Mouse (Mus musculus): ENCODE data around the gene Ccdc28b. TPM values are rescaled to one million over a fixed set of nuclear protein-coding genes. Genes with fewer than 3 reads are reported as not detected.

Ccdc28b gene
- polyA plus RNA-seq, 1 experiment, result 20.8 TPM

DNA sequence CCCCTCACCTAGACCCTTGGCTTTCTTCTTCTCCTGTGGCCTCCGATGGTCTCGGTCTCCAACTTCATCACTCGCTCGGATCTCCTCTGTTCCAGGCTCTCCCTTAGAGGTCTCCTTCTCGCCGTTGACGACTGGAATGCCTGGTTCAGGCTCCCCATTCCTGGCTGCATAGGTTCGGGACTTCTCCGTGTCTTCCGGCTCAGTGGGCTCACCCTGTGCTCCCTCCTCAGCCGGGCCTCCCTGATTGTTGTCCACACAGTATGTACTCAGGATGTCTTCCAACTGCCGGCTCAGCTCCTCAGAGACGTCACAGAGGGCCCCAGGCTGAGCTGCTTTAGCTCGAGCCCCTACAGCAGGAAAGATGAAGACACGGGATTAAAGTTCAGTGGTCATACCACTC is 15.5 kb upstream of the Ccdc28b start:
- WGBS, result 72% methylated on average over 15 of the region's 15 CpGs
- DNase-seq, result no peak
- Histone ChIP-seq H3K36me3 (ENCODE audit: control insufficient read depth, insufficient read depth, low read length) (peaks cover 2% of the 10 kb centered on the region; the same call in 1 of the 2 replicates), H3K27me3 (replicated peaks; ENCODE audit: control insufficient read depth, insufficient read depth, low read length) (no peaks in the 10 kb centered on the region), H3K4me1 (ENCODE audit: control insufficient read depth, insufficient read depth, low read length) (peaks cover 7% of the 10 kb centered on the region; the same call in 1 of the 2 replicates), H3K4me3 (ENCODE audit: insufficient read depth, low read depth, low read length) (no peak overlapping the region), H3K27ac (ENCODE audit: insufficient read depth, low read depth, low read length) (no peak overlapping the region)
- TF ChIP-seq POLR2A (IDR thresholded peaks at IDR 0.05; ENCODE audit: low read depth, low read length) (no peak), CTCF (conservative IDR thresholded peaks at IDR 0.05; ENCODE audit: insufficient read depth, insufficient read length, low read depth, low read length) (no peak)

GRCm38 (mm10) chr4:129633852-129634251 is 10.1 kb upstream of the Ccdc28b start:
- Histone ChIP-seq H3K36me3 (ENCODE audit: control insufficient read depth, insufficient read depth, low read length) (peaks cover 11% of the 10 kb centered on the region), H3K27me3 (replicated peaks; ENCODE audit: control insufficient read depth, insufficient read depth, low read length) (no peaks in the 10 kb centered on the region), H3K27ac (ENCODE audit: insufficient read depth, low read depth, low read length) (no peak overlapping the region), H3K4me1 (ENCODE audit: control insufficient read depth, insufficient read depth, low read length) (no peaks in the 10 kb centered on the region), H3K4me3 (ENCODE audit: insufficient read depth, low read depth, low read length) (no peak overlapping the region)
- no peak for DNase-seq
- 98% methylated on average over 6 of the region's 6 CpGs for WGBS
- TF ChIP-seq CTCF (conservative IDR thresholded peaks at IDR 0.05; ENCODE audit: insufficient read depth, insufficient read length, low read depth, low read length) (no peak), POLR2A (IDR thresholded peaks at IDR 0.05; ENCODE audit: low read depth, low read length) (no peak)

DNA sequence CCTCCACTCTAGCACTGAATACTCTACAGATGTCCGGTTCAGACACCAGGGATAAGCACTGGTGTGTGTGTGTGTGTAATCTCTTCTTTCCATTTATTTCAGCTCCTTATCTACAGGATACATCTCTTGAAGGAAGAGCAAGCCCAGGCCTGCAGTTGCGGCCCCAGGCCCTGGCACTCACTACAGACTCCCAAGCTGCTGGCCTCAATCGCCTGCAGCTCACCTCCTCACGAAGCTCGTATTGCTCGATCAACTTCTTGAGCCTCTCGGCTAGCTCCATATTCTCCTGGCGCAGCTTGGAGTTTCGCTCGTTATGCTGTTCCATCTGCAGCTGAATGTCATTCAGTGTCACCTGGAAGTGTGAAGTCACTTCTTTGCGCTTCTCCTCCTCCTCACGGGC is 8.1 kb upstream of the Ccdc28b start:
- H3K36me3 ChIP-seq (ENCODE audit: control insufficient read depth, insufficient read depth, low read length), result peaks cover 10% of the 10 kb centered on the region

GRCm38 (mm10) chr4:129630944-129631343 is 7.2 kb upstream of the Ccdc28b start:
- peak; percentile 64 for DNase-seq
- Histone ChIP-seq H3K4me3 (ENCODE audit: insufficient read depth, low read depth, low read length) (no peak overlapping the region), H3K36me3 (ENCODE audit: control insufficient read depth, insufficient read depth, low read length) (peaks cover 10% of the 10 kb centered on the region), H3K27me3 (replicated peaks; ENCODE audit: control insufficient read depth, insufficient read depth, low read length) (no peaks in the 10 kb centered on the region), H3K4me1 (ENCODE audit: control insufficient read depth, insufficient read depth, low read length) (no peaks in the 10 kb centered on the region), H3K27ac (ENCODE audit: insufficient read depth, low read depth, low read length) (no peak overlapping the region)
- WGBS, result 59% methylated on average over 4 of the region's 4 CpGs
- no peak for TF ChIP-seq POLR2A (IDR thresholded peaks at IDR 0.05; ENCODE audit: low read depth, low read length)
- no peak for TF ChIP-seq CTCF (conservative IDR thresholded peaks at IDR 0.05; ENCODE audit: insufficient read depth, insufficient read length, low read depth, low read length)

More for the DNA sequence above, 8.1 kb upstream of the Ccdc28b start:
- Histone ChIP-seq H3K27me3 (replicated peaks; ENCODE audit: control insufficient read depth, insufficient read depth, low read length) (no peaks in the 10 kb centered on the region), H3K27ac (ENCODE audit: insufficient read depth, low read depth, low read length) (no peak overlapping the region), H3K4me3 (ENCODE audit: insufficient read depth, low read depth, low read length) (no peak overlapping the region), H3K4me1 (ENCODE audit: control insufficient read depth, insufficient read depth, low read length) (no peaks in the 10 kb centered on the region)
- no peak for DNase-seq
- no peak for TF ChIP-seq POLR2A (IDR thresholded peaks at IDR 0.05; ENCODE audit: low read depth, low read length)
- no peak for TF ChIP-seq CTCF (conservative IDR thresholded peaks at IDR 0.05; ENCODE audit: insufficient read depth, insufficient read length, low read depth, low read length)
- 81% methylated on average over 12 of the region's 12 CpGs for WGBS

DNA sequence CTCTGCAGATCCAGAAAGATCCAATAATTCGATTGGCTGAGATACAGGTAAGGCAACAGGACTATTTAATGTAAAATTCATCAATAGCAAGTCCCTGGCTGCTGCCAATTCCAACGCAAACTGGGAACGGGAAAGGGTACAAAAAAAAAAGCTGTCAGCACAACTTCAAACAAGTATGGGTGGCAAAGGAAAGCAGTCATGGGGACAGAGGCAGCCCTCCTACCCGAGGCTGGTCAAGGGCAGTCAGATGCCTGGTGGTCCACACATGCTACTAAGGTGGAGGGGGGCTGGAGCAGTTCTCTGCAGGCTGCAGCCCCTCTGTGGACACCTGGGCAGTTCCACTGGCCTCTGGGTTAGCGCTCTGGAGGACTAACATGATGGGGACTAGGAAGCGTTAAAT is 2.3 kb upstream of the Ccdc28b start:
- 82% methylated on average over 6 of the region's 6 CpGs for WGBS
- Histone ChIP-seq H3K4me1 (ENCODE audit: control insufficient read depth, insufficient read depth, low read length) (peaks cover 12% of the 10 kb centered on the region), H3K36me3 (ENCODE audit: control insufficient read depth, insufficient read depth, low read length) (peaks cover 3% of the 10 kb centered on the region), H3K27ac (ENCODE audit: insufficient read depth, low read depth, low read length) (no peak overlapping the region), H3K27me3 (replicated peaks; ENCODE audit: control insufficient read depth, insufficient read depth, low read length) (no peaks in the 10 kb centered on the region), H3K4me3 (ENCODE audit: insufficient read depth, low read depth, low read length) (no peak overlapping the region)
- TF ChIP-seq POLR2A (IDR thresholded peaks at IDR 0.05; ENCODE audit: low read depth, low read length) (no peak), CTCF (conservative IDR thresholded peaks at IDR 0.05; ENCODE audit: insufficient read depth, insufficient read length, low read depth, low read length) (no peak)
- DNase-seq, result no peak

DNA sequence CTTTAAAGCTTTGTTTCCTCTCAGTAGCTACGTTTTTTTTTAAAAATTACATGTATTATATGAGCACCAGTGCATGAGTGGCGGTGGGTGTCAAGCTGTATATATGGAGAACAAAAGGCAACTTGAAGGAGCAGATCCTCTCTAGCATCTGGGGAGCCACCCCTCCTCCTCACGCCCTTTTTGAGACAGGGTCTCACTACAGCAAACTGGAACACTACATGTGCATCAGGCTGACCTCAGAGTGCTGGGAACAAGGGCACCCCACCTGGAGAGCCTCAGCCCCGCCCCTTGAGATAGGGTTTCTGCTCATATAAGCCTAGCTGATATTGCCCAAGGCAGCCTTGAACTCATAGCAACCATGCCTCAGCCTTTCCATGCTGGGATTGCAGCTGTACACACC is 1.7 kb upstream of the Ccdc28b start:
- peaks cover 12% of the 10 kb centered on the region for H3K4me1 ChIP-seq (ENCODE audit: control insufficient read depth, insufficient read depth, low read length)
- 55% methylated on average over 4 of the region's 4 CpGs for whole genome bisulfite sequencing
- no peak overlapping the region for H3K4me3 ChIP-seq (ENCODE audit: insufficient read depth, low read depth, low read length)
- no peaks in the 10 kb centered on the region for H3K27me3 ChIP-seq (replicated peaks; ENCODE audit: control insufficient read depth, insufficient read depth, low read length)
- TF ChIP-seq POLR2A (IDR thresholded peaks at IDR 0.05; ENCODE audit: low read depth, low read length) (no peak), CTCF (conservative IDR thresholded peaks at IDR 0.05; ENCODE audit: insufficient read depth, insufficient read length, low read depth, low read length) (no peak)
- H3K27ac ChIP-seq (ENCODE audit: insufficient read depth, low read depth, low read length), result peak overlapping the region; percentile 74; the same call in 1 of the 2 replicates
- peaks cover 2% of the 10 kb centered on the region for H3K36me3 ChIP-seq (ENCODE audit: control insufficient read depth, insufficient read depth, low read length)
- DNase-seq, result no peak

- Histone ChIP-seq H3K4me1 (ENCODE audit: control insufficient read depth, insufficient read depth, low read length) (peaks cover 12% of the 10 kb centered on the region), H3K36me3 (ENCODE audit: control insufficient read depth, insufficient read depth, low read length) (peaks cover 2% of the 10 kb centered on the region), H3K27me3 (replicated peaks; ENCODE audit: control insufficient read depth, insufficient read depth, low read length) (no peaks in the 10 kb centered on the region), H3K27ac (ENCODE audit: insufficient read depth, low read depth, low read length) (peak overlapping the region; percentile 74), H3K4me3 (ENCODE audit: insufficient read depth, low read depth, low read length) (peak overlapping the region; percentile 13; the same call in 1 of the 2 replicates)
- TF ChIP-seq CTCF (conservative IDR thresholded peaks at IDR 0.05; ENCODE audit: insufficient read depth, insufficient read length, low read depth, low read length) (no peak), POLR2A (IDR thresholded peaks at IDR 0.05; ENCODE audit: low read depth, low read length) (no peak)
- WGBS, result 7% methylated on average over 6 of the region's 6 CpGs
- DNase-seq, result peak; percentile 58
These were observed 1.3 kb upstream of the Ccdc28b start for GRCm38 (mm10) chr4:129625029-129625370.
